Mouse (Mus musculus) ES-E14 (cell line): ENCODE results near the gene Pcnx2. TPM values are rescaled to one million over a fixed set of nuclear protein-coding genes. Genes with fewer than 3 reads are reported as not detected.

Experiments
- DNase-seq: peaks from one replicate; pipeline ENCODE4 v3.0.0-alpha.2; 2013; ENCODE audit warnings: low read depth, low spot score
- H3K27ac ChIP-seq: 2 replicates; pipeline ENCODE4 v1.5.1; 2012; ENCODE audit warnings: low read depth, mild to moderate bottlenecking, low read length, moderate library complexity, mixed read lengths; ENCODE audit not compliant: poor library complexity, insufficient read depth, severe bottlenecking
- H3K36me3 ChIP-seq: 2 replicates; pipeline ENCODE4 v1.6.1; 2012; ENCODE audit warnings: mild to moderate bottlenecking, low read length, moderate library complexity, mixed read lengths; ENCODE audit not compliant: control insufficient read depth, poor library complexity, insufficient read depth, severe bottlenecking
- H3K4me1 ChIP-seq, 2 experiments: fragments of 150-350 bp in 1 of 2; sonication (generic) in 1 of 2; 2 replicates each; pipeline ENCODE4 v1.6.1; 2012; ENCODE audit warnings: low read length in 2 of 2, mild to moderate bottlenecking in 1 of 2, mixed read lengths in 1 of 2; ENCODE audit not compliant: control insufficient read depth in 2 of 2, insufficient read depth in 2 of 2, poor library complexity in 1 of 2
- H3K4me3 ChIP-seq, 2 experiments: fragments of 150-350 bp in 1 of 2; sonication (generic) in 1 of 2; 2 replicates each; pipeline ENCODE4 v1.5.1; 2012; ENCODE audit warnings: low read length in 2 of 2, low read depth in 1 of 2, mild to moderate bottlenecking in 1 of 2, mixed read lengths in 1 of 2; ENCODE audit not compliant: insufficient read depth in 1 of 2, poor library complexity in 1 of 2, severe bottlenecking in 1 of 2
- H3K9ac ChIP-seq: 2 replicates; pipeline ENCODE4 v1.6.1; 2012; ENCODE audit warnings: low read depth, mild to moderate bottlenecking, low read length, mixed read lengths; ENCODE audit not compliant: poor library complexity, insufficient read depth, severe bottlenecking
- H3K9me3 ChIP-seq: fragments of 150-350 bp; sonication (generic); 2 replicates; pipeline ENCODE4 v1.6.1; 2012; ENCODE audit warnings: low read depth, mild to moderate bottlenecking, low read length; ENCODE audit not compliant: control insufficient read depth, insufficient read depth
- CHD2 ChIP-seq: IDR thresholded peaks from 2 replicates; pipeline ENCODE4 v1.6.1; 2014; ENCODE audit warnings: mild to moderate bottlenecking, low read depth, low read length, inconsistent platforms
- HCFC1 ChIP-seq: IDR thresholded peaks from 2 replicates; pipeline ENCODE4 v1.6.1; 2012; ENCODE audit warnings: low read length, inconsistent platforms, borderline replicate concordance; ENCODE audit not compliant: insufficient read depth
- MAFK ChIP-seq: IDR thresholded peaks from 2 replicates; pipeline ENCODE4 v1.6.1; 2014; ENCODE audit warnings: mild to moderate bottlenecking, low read depth, low read length, inconsistent platforms; ENCODE audit not compliant: insufficient read depth
- ZC3H11A ChIP-seq: IDR thresholded peaks from 2 replicates; pipeline ENCODE4 v1.6.1; 2012; ENCODE audit warnings: low read depth, mild to moderate bottlenecking, inconsistent platforms, low read length, borderline replicate concordance
- ZNF384 ChIP-seq: IDR thresholded peaks from 2 replicates; pipeline ENCODE4 v1.6.1; 2012; ENCODE audit warnings: low read depth, low read length, inconsistent platforms
- in situ Hi-C, 2 experiments: fragments of 600-800 bp; cut with MboI; formaldehyde crosslinking; loops; one replicate each; pipeline ENCODE4 v1.15.1; 2025; ENCODE audit warnings: low sequenced_read_pairs in 2 of 2, inconsistent platforms in 1 of 2; ENCODE audit not compliant: unreplicated experiment in 2 of 2
- total RNA-seq: library from RNA; depleted of rRNA; stranded (reverse); fragments of 300-350 nt; gene quantifications from 2 replicates; pipeline ENCODE4 v1.2.3, GENCODE M21; 2012

The Pcnx2 gene
- total RNA-seq, 1 experiment: 2.0 TPM

- in situ Hi-C loops: no loop called here
- no peaks in the 10 kb centered on the region for H3K4me1 ChIP-seq
- H3K4me3 ChIP-seq: no peak overlapping the region
- H3K9me3 ChIP-seq: no peaks in the 10 kb centered on the region
- no peak overlapping the region for H3K27ac ChIP-seq
- no peak overlapping the region for H3K9ac ChIP-seq
- no peaks in the 10 kb centered on the region for H3K36me3 ChIP-seq
- no peak for DNase-seq
- TF ChIP-seq HCFC1 (no peak), MAFK (no peak), CHD2 (no peak), ZNF384 (no peak), ZC3H11A (no peak)
Measured at GRCm38 (mm10) chr8:125930276-125931046, 32.3 kb upstream of the Pcnx2 start.

DNA sequence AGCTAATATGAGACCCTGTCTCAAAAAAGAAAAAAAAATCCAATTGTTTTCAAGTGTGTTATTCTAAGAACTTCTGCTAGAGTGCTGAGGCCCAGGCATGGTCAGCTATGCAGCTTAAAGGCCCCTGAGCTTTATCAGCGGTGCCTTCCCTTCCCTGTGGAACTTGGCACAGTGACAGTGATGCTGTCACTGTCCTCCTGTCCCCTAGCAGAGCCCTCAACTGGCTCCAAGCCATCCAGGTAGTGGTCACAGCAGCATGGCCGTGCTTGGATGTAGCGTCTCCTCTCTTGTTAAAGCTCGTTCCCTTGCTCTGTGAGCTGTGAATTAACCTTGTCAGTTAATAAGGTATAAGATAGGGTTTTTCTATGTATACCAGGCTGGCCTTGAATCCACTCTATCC is 28.5 kb upstream of the Pcnx2 start:
- no peak for DNase-seq
- H3K36me3 ChIP-seq: no peaks in the 10 kb centered on the region
- H3K9me3 ChIP-seq: no peaks in the 10 kb centered on the region
- no peak overlapping the region for H3K4me3 ChIP-seq
- TF ChIP-seq MAFK: no peak
- H3K9ac ChIP-seq: no peak overlapping the region
- in situ Hi-C loops: no loop called here
- no peaks in the 10 kb centered on the region for H3K4me1 ChIP-seq
- H3K27ac ChIP-seq: no peak overlapping the region

DNA sequence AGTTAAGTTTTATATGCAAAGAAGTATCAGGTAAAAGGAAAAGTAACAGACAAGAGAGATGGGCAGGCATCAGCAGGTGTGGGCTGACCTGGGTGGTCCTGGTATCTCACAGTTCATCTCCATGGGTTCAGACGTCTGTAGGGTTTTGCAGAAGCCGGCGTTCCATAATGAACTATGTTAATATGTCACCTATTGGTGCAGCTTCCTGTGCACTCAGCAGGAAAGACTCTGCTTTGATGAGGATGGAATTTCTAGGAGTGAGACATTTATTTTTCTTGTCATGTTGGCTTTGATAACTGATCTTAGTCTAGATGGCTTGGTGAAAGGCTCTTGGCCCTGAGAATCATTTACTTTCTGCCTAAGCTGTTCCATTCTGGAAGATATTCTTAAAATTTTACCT is 24.2 kb upstream of the Pcnx2 start:
- H3K4me3 ChIP-seq: no peak overlapping the region
- no peaks in the 10 kb centered on the region for H3K9me3 ChIP-seq
- DNase-seq: no peak
- no peaks in the 10 kb centered on the region for H3K36me3 ChIP-seq
- no peaks in the 10 kb centered on the region for H3K4me1 ChIP-seq
- no peak overlapping the region for H3K9ac ChIP-seq
- TF ChIP-seq ZC3H11A: no peak
- TF ChIP-seq CHD2: no peak
- TF ChIP-seq HCFC1: no peak
- TF ChIP-seq ZNF384: no peak
- TF ChIP-seq MAFK: no peak
- in situ Hi-C loops: no loop called here
- H3K27ac ChIP-seq: no peak overlapping the region

DNA sequence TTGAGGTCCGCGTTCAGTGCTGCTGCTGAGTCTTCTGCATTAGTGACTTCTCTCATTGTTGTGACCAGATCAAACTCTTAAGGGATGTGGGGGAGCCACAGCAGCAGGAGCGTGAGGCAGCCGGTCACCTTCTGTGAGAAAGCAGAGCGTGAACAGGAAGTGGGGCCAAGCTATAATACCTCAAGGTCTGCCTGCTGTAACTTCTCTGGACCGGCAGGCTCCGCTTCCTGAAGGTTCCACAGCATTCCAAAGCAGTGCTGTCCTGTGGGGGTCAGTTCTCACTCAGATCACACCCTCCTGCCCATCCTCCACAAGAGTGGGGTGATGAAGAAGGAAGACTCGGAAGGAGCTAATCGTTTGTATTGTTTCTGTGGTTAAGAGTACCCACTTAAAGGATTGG is 22.6 kb upstream of the Pcnx2 start:
- Histone ChIP-seq H3K9ac (no peak overlapping the region), H3K9me3 (no peaks in the 10 kb centered on the region), H3K4me3 (no peak overlapping the region), H3K4me1 (no peaks in the 10 kb centered on the region), H3K27ac (no peak overlapping the region), H3K36me3 (no peaks in the 10 kb centered on the region)
- DNase-seq: no peak
- in situ Hi-C loops: no loop called here
- TF ChIP-seq ZNF384: no peak
- TF ChIP-seq CHD2: no peak
- TF ChIP-seq HCFC1: no peak
- TF ChIP-seq MAFK: no peak
- no peak for TF ChIP-seq ZC3H11A

GRCm38 (mm10) chr8:125920281-125920680 is 22.2 kb upstream of the Pcnx2 start:
- no peaks in the 10 kb centered on the region for H3K9me3 ChIP-seq
- no peaks in the 10 kb centered on the region for H3K4me1 ChIP-seq
- no peak overlapping the region for H3K27ac ChIP-seq
- no peak overlapping the region for H3K4me3 ChIP-seq
- no peak for DNase-seq
- no peak for TF ChIP-seq HCFC1
- no peak for TF ChIP-seq ZC3H11A
- no peak for TF ChIP-seq CHD2
- TF ChIP-seq ZNF384: no peak
- no peak for TF ChIP-seq MAFK
- in situ Hi-C loops: no loop called here
- H3K36me3 ChIP-seq: no peaks in the 10 kb centered on the region
- H3K9ac ChIP-seq: no peak overlapping the region
